Mouse (Mus musculus) hindbrain, embryonic 10.5 days (tissue): ENCODE results near the gene Tpm4. TPM values are rescaled to one million over a fixed set of nuclear protein-coding genes. Genes with fewer than 3 reads are reported as not detected.

Source experiments
- DNase-seq: peaks from one replicate; pipeline ENCODE4 v3.0.0-alpha.2; 2017; ENCODE audit warnings: low spot score
- H3K27ac ChIP-seq: fragments of 300-500 bp; sonication (generic); 2 replicates; pipeline ENCODE4 v1.5.1; 2016; ENCODE audit warnings: mild to moderate bottlenecking, moderate library complexity
- H3K27me3 ChIP-seq: fragments of 300-500 bp; sonication (generic); 2 replicates; pipeline ENCODE4 v1.6.1; 2016; ENCODE audit warnings: mild to moderate bottlenecking; ENCODE audit not compliant: poor library complexity, insufficient read depth, severe bottlenecking
- H3K36me3 ChIP-seq: fragments of 300-500 bp; sonication (generic); 2 replicates; pipeline ENCODE4 v1.6.1; 2016; ENCODE audit warnings: mild to moderate bottlenecking, moderate library complexity
- H3K4me1 ChIP-seq: fragments of 300-500 bp; sonication (generic); replicated peaks from 2 replicates; pipeline ENCODE4 v1.6.1; 2016; ENCODE audit warnings: mild to moderate bottlenecking
- H3K4me3 ChIP-seq: fragments of 300-500 bp; sonication (generic); 2 replicates; pipeline ENCODE4 v1.5.1; 2016; ENCODE audit warnings: mild to moderate bottlenecking, moderate library complexity
- H3K9me3 ChIP-seq: fragments of 300-500 bp; sonication (generic); 2 replicates; pipeline ENCODE4 v1.6.1; 2016; ENCODE audit warnings: mild to moderate bottlenecking, moderate library complexity
- WGBS: fragments of 180-500 bp; shearing (Covaris S2); methylation state at CpG from one replicate; pipeline ENCODE4 v1.1.7; 2016; 5-methylcytosine and 5-hydroxymethylcytosine counted together
- polyA plus RNA-seq: library from polyadenylated mRNA; unstranded; fragments of >200 nt; fragmentation: Nextera tagmentation; extraction: Ambion mirVana; gene quantifications from 2 replicates; pipeline ENCODE4 v1.2.1, GENCODE M21; 2016

Tpm4 gene
- polyA plus RNA-seq, 1 experiment from 2014 or later = 481 TPM

- no peak for DNase-seq
- no peak overlapping the region for H3K4me3 ChIP-seq
- H3K4me1 ChIP-seq = no peaks in the 10 kb centered on the region
- H3K36me3 ChIP-seq = peaks cover 97% of the 10 kb centered on the region
- no peaks in the 10 kb centered on the region for H3K27me3 ChIP-seq
- H3K27ac ChIP-seq = no peak overlapping the region
- 87% methylated on average over 3 of the region's 3 CpGs for WGBS
- no peaks in the 10 kb centered on the region for H3K9me3 ChIP-seq
Observed at GRCm38 (mm10) chr8:72169681-72170249, 35.0 kb downstream of the Tpm4 start.

GRCm38 (mm10) chr8:72177346-72177925 is 42.7 kb downstream of the Tpm4 start:
- peaks cover 99% of the 10 kb centered on the region for H3K36me3 ChIP-seq
- DNase-seq = peak; percentile 70
- H3K4me1 ChIP-seq = no peaks in the 10 kb centered on the region; the same call in 1 of the 2 replicates
- WGBS = 63% methylated on average over 5 of the region's 5 CpGs
- no peaks in the 10 kb centered on the region for H3K9me3 ChIP-seq
- no peaks in the 10 kb centered on the region for H3K27me3 ChIP-seq
- H3K4me3 ChIP-seq = no peak overlapping the region
- H3K27ac ChIP-seq = peak overlapping the region; percentile 59; the same call in 1 of the 2 replicates

DNA sequence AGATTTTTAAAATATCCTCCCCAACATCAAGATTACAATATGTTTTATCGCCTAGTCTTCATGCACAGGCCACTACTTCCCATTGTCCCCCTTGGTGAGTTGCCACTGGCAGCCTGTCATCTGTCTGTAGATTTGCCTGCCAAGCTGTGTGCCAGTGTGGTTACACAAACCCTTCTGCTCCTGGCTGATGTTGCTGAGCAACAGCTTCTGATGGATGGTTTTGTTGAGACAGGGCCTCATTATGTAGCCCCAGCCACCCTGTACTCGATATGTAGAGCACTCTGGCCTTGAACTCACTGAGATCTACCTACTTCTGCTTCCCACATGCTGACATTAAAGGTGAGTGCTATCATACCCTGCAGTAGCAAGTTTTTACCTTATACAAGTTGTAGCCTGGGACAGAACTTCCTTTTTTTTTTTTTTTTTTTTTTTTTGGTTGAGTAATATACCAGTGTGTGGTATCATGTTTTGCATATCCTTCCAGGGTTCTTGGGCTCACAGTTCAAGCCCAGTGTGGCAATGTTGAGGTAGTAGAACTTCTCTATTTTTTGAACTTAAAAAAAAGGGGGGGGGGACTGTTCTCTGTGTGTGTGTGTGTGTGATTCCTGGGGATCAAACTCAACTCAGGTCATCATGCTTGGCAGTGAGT is 48.9 kb downstream of the Tpm4 start:
- Histone ChIP-seq H3K4me3 (no peak overlapping the region), H3K4me1 (no peaks in the 10 kb centered on the region), H3K27ac (no peak overlapping the region), H3K9me3 (no peaks in the 10 kb centered on the region), H3K27me3 (no peaks in the 10 kb centered on the region), H3K36me3 (peaks cover 38% of the 10 kb centered on the region)
- WGBS = 81% methylated on average over 2 of the region's 2 CpGs
- DNase-seq = no peak

- Histone ChIP-seq H3K27me3 (no peaks in the 10 kb centered on the region), H3K4me1 (no peaks in the 10 kb centered on the region), H3K36me3 (no peaks in the 10 kb centered on the region), H3K4me3 (no peak overlapping the region), H3K9me3 (no peaks in the 10 kb centered on the region), H3K27ac (no peak overlapping the region)
- no peak for DNase-seq
- WGBS = 89% methylated on average over 2 of the region's 2 CpGs
Observed at GRCm38 (mm10) chr8:72187793-72188331, 53.1 kb downstream of the Tpm4 start.

- 73% methylated on average over 12 of the region's 12 CpGs for WGBS
- no peak within 1 kb of the TSS for H3K27ac ChIP-seq
- H3K4me1 ChIP-seq = no peaks in the 10 kb centered on the region
- H3K4me3 ChIP-seq = no peak within 1 kb of the TSS
- H3K9me3 ChIP-seq = no peaks in the 10 kb centered on the region
- DNase-seq = no peak
- H3K27me3 ChIP-seq = no peaks in the 10 kb centered on the region
- no peaks in the 10 kb centered on the region for H3K36me3 ChIP-seq
Observed at GRCm38 (mm10) chr8:72189417-72190214, 54.8 kb downstream of the Tpm4 start, which contains the start of gene Hsh2d. TSS of gene Hsh2d (plus strand) at chr8:72189638.

- no peak for DNase-seq
- no peak overlapping the region for H3K27ac ChIP-seq
- H3K4me1 ChIP-seq = no peaks in the 10 kb centered on the region
- WGBS = 85% methylated on average over 2 of the region's 2 CpGs
- H3K27me3 ChIP-seq = no peaks in the 10 kb centered on the region
- H3K9me3 ChIP-seq = no peaks in the 10 kb centered on the region
- no peak overlapping the region for H3K4me3 ChIP-seq
- H3K36me3 ChIP-seq = no peaks in the 10 kb centered on the region
Observed at GRCm38 (mm10) chr8:72190215-72190539, 55.4 kb downstream of the Tpm4 start.

DNA sequence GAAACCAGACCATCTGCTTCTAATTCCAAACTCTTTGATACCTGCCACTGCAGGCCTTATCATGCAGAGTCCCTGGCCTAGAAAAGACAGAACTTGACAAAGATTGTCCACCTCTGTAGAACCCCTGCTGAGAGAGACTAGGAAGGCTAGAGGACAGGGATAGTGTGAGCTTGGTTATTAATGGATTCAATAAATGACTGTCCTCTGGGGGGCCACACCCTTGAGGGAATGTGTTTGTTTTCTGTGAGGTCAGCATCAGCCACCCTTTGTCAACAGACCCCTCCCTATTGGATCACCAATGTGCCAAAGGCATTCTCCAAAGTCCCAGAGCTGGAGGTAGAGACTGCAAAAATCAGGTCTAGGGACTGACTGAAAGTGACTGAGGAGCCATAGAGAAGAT is 57.3 kb downstream of the Tpm4 start:
- no peaks in the 10 kb centered on the region for H3K27me3 ChIP-seq
- no peak for DNase-seq
- no peaks in the 10 kb centered on the region for H3K9me3 ChIP-seq
- no peaks in the 10 kb centered on the region for H3K36me3 ChIP-seq
- H3K27ac ChIP-seq = no peak overlapping the region
- no peak overlapping the region for H3K4me3 ChIP-seq
- no peaks in the 10 kb centered on the region for H3K4me1 ChIP-seq

GRCm38 (mm10) chr8:72197997-72198396 is 63.2 kb downstream of the Tpm4 start:
- no peaks in the 10 kb centered on the region for H3K27me3 ChIP-seq
- no peaks in the 10 kb centered on the region for H3K4me1 ChIP-seq
- H3K36me3 ChIP-seq = no peaks in the 10 kb centered on the region
- WGBS = 58% methylated on average over 8 of the region's 8 CpGs
- peaks cover 14% of the 10 kb centered on the region for H3K9me3 ChIP-seq
- no peak for DNase-seq
- H3K27ac ChIP-seq = no peak overlapping the region
- H3K4me3 ChIP-seq = no peak overlapping the region

Other genes starting within 250 kb of the Tpm4 start
- gene Zfp882, start 226.4 kb upstream of the Tpm4 start, polyA plus RNA-seq = 8.6 and 8.7 TPM in 2 replicates
- gene Zfp617, start 226.3 kb upstream of the Tpm4 start, polyA plus RNA-seq = 31.7 and 34.2 TPM in 2 replicates
- 18.3 and 26.3 TPM in 2 replicates for gene Zfp961, start 183.9 kb upstream of the Tpm4 start, polyA plus RNA-seq
- 0.50 and 1.0 TPM in 2 replicates for gene Cyp4f18, start 125.3 kb upstream of the Tpm4 start, polyA plus RNA-seq
- gene Olfr372, start 93.8 kb upstream of the Tpm4 start, polyA plus RNA-seq = not detected in 2 replicates
- gene Olfr373, start 51.8 kb upstream of the Tpm4 start, polyA plus RNA-seq = 0.04 TPM in 1 of 2 replicates, not detected in the other
- gene Olfr374, start 27.9 kb upstream of the Tpm4 start, polyA plus RNA-seq = not detected in 2 replicates
- gene Rab8a, start 26.2 kb downstream of the Tpm4 start, polyA plus RNA-seq = 141 and 155 TPM in 2 replicates
- gene Hsh2d, start 54.7 kb downstream of the Tpm4 start, polyA plus RNA-seq = not detected in 2 replicates
- gene Cib3, start 77.9 kb downstream of the Tpm4 start, polyA plus RNA-seq = not detected in 2 replicates
- gene Gm11034, start 78.7 kb downstream of the Tpm4 start, polyA plus RNA-seq = not detected in 2 replicates
- gene Fam32a, start 84.8 kb downstream of the Tpm4 start, polyA plus RNA-seq = 63.4 and 80.6 TPM in 2 replicates
- gene Ap1m1, start 105.0 kb downstream of the Tpm4 start, polyA plus RNA-seq = 186 and 213 TPM in 2 replicates
- gene Gm10282, start 170.3 kb downstream of the Tpm4 start, polyA plus RNA-seq = 31.5 and 33.0 TPM in 2 replicates
- gene Klf2, start 184.1 kb downstream of the Tpm4 start, polyA plus RNA-seq = 3.9 and 5.8 TPM in 2 replicates